Mouse (Mus musculus) intestine, postnatal 0 days (tissue): ENCODE measurements at regions not wholly inside any gene's neighbourhood (a gene's known extent, or its start where the extent isn't known, plus 50 kb on each side); places are given as distances from the start of the nearest gene placed in this dataset.
"Not testable (repeated sequence)": the region's sequence is repeated elsewhere in the genome, so short reads cannot be mapped to it uniquely, and the experiment has no call there.

ENCODE experiments used
- ATAC-seq: fragments of 200-750 bp; cut with Nextera tagmentation; 2 replicates; pipeline ENCODE4 v1.8.0; 2017; ENCODE audit warnings: mild to moderate bottlenecking, moderate TSS enrichment, moderate library complexity
- H3K27ac ChIP-seq: fragments of 300-500 bp; sonication (generic); 2 replicates; pipeline ENCODE4 v1.5.1; 2014; ENCODE audit warnings: mild to moderate bottlenecking, low read depth, low read length, moderate library complexity
- H3K27me3 ChIP-seq: fragments of 300-500 bp; sonication (generic); replicated peaks from 2 replicates; pipeline ENCODE4 v1.6.1; 2014; ENCODE audit warnings: low read length, mixed read lengths; ENCODE audit not compliant: control insufficient read depth, insufficient read depth
- H3K36me3 ChIP-seq: fragments of 300-500 bp; sonication (generic); 2 replicates; pipeline ENCODE4 v1.6.1; 2014; ENCODE audit warnings: mild to moderate bottlenecking, moderate library complexity; ENCODE audit not compliant: control insufficient read depth, insufficient read depth
- H3K4me1 ChIP-seq: fragments of 300-500 bp; sonication (generic); replicated peaks from 2 replicates; pipeline ENCODE4 v1.6.1; 2014; ENCODE audit warnings: antibody characterized with exemption, low read length, mixed read lengths; ENCODE audit not compliant: control insufficient read depth, insufficient read depth
- H3K4me2 ChIP-seq: fragments of 300-500 bp; sonication (generic); replicated peaks from 2 replicates; pipeline ENCODE4 v1.6.1; 2014; ENCODE audit warnings: low read depth, mild to moderate bottlenecking, moderate library complexity
- H3K4me3 ChIP-seq: fragments of 300-500 bp; sonication (generic); 2 replicates; pipeline ENCODE4 v1.5.1; 2014; ENCODE audit warnings: low read depth, low read length
- H3K9ac ChIP-seq: fragments of 300-500 bp; sonication (generic); 2 replicates; pipeline ENCODE4 v1.6.1; 2014; ENCODE audit warnings: mild to moderate bottlenecking, low read depth, low read length
- H3K9me3 ChIP-seq: fragments of 300-500 bp; sonication (generic); 2 replicates; pipeline ENCODE4 v1.6.1; 2016; ENCODE audit warnings: mixed run types; ENCODE audit not compliant: control insufficient read depth
- CTCF ChIP-seq: sonication (generic); IDR thresholded peaks from 2 replicates; pipeline ENCODE4 v1.5.1; 2016; ENCODE audit warnings: low read depth, mild to moderate bottlenecking, control low read depth, antibody characterized with exemption, moderate library complexity
- WGBS: fragments of 180-500 bp; shearing (Covaris S2); extraction: QIAGEN DNeasy Blood & Tissue Kit; methylation state at CpG from one replicate; pipeline ENCODE4 v1.1.7; 2014; 5-methylcytosine and 5-hydroxymethylcytosine counted together

DNA sequence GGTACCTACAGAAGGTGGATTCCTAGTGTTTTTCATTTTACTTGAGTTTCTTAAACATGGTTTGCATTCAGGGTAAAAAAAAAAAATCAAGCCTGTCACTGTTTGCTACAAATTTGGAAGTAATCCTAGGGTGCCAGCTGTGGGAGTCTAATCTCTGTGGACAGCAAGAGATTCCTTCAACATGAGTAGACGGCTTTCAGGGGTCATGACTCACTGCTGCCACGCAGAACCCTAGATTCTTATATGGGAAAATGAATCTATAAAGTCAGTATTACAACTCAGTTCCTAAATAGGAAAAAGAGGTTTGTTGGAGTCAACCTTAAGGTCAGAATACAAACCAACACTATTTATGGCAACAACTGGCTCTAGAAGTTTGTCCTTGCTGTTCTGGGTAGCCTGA is 310.1 kb upstream of the Pkdcc start:
- Histone ChIP-seq H3K27me3 (no peaks in the 10 kb centered on the region), H3K9me3 (no peaks in the 10 kb centered on the region), H3K9ac (no peak overlapping the region), H3K27ac (no peak overlapping the region), H3K4me3 (no peak overlapping the region), H3K4me2 (no peak overlapping the region), H3K36me3 (no peaks in the 10 kb centered on the region), H3K4me1 (no peaks in the 10 kb centered on the region)
- TF ChIP-seq CTCF, result no peak
- no peak for ATAC-seq
- 76% methylated on average over 2 of the region's 2 CpGs for WGBS

DNA sequence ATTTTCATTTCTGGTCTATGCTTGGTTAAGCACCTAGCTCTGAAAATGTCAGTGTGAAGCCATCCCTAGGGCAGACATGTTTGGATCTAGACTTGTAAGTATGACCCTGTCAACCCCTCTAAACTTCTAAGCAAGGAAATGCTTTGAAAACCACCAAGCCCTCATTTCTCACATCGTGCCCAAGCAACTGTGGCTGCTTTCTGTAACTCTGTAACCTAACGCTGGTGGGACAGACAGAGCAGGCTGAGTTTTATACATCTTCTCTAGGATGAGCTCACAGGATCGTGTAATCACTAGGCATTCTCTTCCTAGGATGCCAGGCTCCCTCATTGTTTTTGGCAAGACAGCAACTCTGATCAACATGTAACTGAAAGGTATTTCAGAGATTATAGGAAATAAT is 309.6 kb upstream of the Pkdcc start:
- Histone ChIP-seq H3K9ac (no peak overlapping the region), H3K36me3 (no peaks in the 10 kb centered on the region), H3K27ac (no peak overlapping the region), H3K4me2 (no peak overlapping the region), H3K9me3 (no peaks in the 10 kb centered on the region), H3K4me3 (no peak overlapping the region), H3K27me3 (no peaks in the 10 kb centered on the region), H3K4me1 (no peaks in the 10 kb centered on the region)
- 66% methylated on average over 3 of the region's 3 CpGs for WGBS
- no peak for ATAC-seq
- TF ChIP-seq CTCF, result no peak

DNA sequence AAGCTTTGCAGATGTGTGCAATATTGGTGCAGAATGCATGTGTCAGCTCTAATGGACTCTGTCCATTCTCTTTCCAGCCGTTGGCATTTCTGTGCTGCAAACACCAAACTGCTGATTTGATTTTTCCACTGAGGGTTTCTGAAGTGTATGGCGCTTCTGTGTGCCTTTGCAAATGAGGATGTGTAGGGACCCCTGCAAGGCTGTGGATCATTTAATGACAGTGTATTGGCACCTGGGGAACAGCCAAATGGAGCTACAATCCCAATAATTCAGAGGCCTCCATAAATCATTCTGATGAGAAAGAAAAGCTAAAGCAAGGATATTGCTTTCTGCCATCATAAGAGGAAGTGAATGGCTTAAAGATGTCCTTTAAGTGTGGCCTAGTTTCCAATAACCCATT is 305.9 kb upstream of the Pkdcc start:
- no peak for TF ChIP-seq CTCF
- no peak for ATAC-seq
- Histone ChIP-seq H3K4me1 (no peaks in the 10 kb centered on the region), H3K4me2 (no peak overlapping the region), H3K9ac (no peak overlapping the region), H3K27me3 (no peaks in the 10 kb centered on the region), H3K27ac (no peak overlapping the region), H3K9me3 (no peaks in the 10 kb centered on the region), H3K4me3 (no peak overlapping the region), H3K36me3 (no peaks in the 10 kb centered on the region)
- WGBS, result 73% methylated on average over 2 of the region's 2 CpGs

DNA sequence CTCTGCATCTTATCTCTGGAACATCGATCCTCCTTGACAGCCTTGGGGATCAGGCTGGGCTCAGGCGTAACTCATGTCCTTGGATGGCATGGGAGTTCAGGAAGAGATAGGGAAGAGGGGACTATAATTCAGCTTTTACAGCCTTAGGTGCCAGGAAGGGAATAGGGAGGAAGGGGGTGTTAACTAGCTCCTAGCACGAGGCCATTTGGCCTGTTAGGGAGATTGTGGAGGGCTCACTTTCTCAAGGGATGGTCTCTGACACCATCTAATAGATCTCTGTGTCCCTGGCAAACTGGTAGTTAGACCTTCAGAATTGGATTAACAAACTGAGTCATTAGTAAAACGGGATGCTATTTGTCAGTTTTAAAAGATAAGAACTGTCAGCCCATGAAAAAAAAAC is 292.1 kb upstream of the Pkdcc start:
- 65% methylated on average over 4 of the region's 4 CpGs for WGBS
- not testable (repeated sequence) for ATAC-seq

DNA sequence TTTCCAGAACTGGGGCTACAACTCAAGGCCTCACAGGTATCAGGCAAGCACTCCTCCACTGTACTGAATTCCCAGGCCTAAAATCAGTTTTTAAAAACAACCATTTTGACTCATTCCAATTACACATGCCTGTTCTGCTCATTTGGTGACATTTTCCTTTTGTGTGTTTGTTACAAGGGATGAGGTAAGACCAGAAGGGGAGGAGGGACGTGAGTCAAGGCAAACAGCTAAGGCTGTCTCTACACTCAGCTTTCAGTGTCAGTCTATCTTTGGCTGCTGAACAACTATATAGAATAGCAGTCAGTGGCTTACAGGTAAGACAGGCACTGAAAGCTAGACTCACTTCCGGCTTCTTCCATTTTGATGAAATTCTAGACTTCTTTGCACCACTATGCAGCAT is 289.3 kb upstream of the Pkdcc start:
- Histone ChIP-seq H3K4me2 (no peak overlapping the region), H3K4me1 (no peaks in the 10 kb centered on the region), H3K9ac (no peak overlapping the region), H3K9me3 (no peaks in the 10 kb centered on the region), H3K4me3 (no peak overlapping the region), H3K36me3 (no peaks in the 10 kb centered on the region), H3K27me3 (no peaks in the 10 kb centered on the region), H3K27ac (no peak overlapping the region)
- 79% methylated on average over 2 of the region's 2 CpGs for WGBS
- no peak for TF ChIP-seq CTCF
- no peak for ATAC-seq

More for the DNA sequence above, 292.1 kb upstream of the Pkdcc start:
- H3K27ac ChIP-seq, H3K27me3 ChIP-seq, H3K4me2 ChIP-seq, H3K36me3 ChIP-seq, H3K4me1 ChIP-seq, H3K9me3 ChIP-seq, H3K4me3 ChIP-seq, H3K9ac ChIP-seq: not testable (repeated sequence)

DNA sequence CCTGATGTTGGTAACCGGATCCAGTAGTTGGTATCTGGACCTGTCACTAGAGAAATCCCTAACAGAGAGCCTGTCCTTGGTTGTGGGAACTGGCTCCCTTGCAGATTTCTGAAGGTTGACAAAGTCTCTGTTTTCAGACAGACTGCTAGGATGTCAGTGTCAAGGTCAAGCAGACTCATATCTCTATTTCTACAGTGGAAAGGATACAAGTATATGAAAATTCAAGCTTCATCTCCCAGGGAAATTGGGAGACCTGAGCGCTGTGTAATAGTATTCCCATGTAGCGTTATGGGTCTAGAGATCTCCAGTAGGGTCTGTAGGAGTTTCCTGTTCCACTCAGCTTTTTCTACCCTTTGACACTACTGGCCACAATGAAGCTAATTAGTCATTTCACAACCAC is 287.4 kb upstream of the Pkdcc start:
- no peak overlapping the region for H3K4me2 ChIP-seq
- no peak for TF ChIP-seq CTCF
- H3K4me1 ChIP-seq, result no peaks in the 10 kb centered on the region
- WGBS, result 90% methylated on average over 3 of the region's 3 CpGs
- no peaks in the 10 kb centered on the region for H3K9me3 ChIP-seq
- no peak overlapping the region for H3K4me3 ChIP-seq
- no peak overlapping the region for H3K9ac ChIP-seq
- H3K36me3 ChIP-seq, result no peaks in the 10 kb centered on the region
- H3K27me3 ChIP-seq, result no peaks in the 10 kb centered on the region
- no peak for ATAC-seq
- no peak overlapping the region for H3K27ac ChIP-seq

DNA sequence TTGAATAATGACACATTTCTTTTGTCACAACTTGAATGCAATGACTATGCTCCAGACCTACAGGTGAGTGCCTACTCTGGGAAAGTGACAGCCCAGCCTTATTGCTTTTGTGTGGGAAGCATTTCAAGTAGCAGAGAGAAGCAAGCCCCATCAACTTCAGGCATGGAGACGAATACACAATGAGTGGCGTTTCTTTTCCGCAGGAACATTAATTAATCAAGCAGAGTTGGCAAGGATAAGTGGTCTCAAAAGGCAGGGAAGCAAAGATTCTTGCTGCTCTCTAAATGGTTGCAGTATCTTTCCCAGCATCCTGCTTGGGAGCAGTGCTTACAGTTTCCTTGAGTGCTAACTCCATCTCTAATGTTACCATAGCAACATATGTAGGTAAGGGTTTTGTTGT is 285.6 kb upstream of the Pkdcc start:
- no peak overlapping the region for H3K4me3 ChIP-seq
- WGBS, result 65% methylated on average over 3 of the region's 3 CpGs
- TF ChIP-seq CTCF, result no peak

More for the DNA sequence above, 285.6 kb upstream of the Pkdcc start:
- Histone ChIP-seq H3K9ac (no peak overlapping the region), H3K27me3 (no peaks in the 10 kb centered on the region), H3K4me1 (no peaks in the 10 kb centered on the region), H3K4me2 (no peak overlapping the region), H3K27ac (no peak overlapping the region), H3K36me3 (no peaks in the 10 kb centered on the region), H3K9me3 (no peaks in the 10 kb centered on the region)
- ATAC-seq, result no peak
